Mouse (Mus musculus) left cerebral cortex, postnatal 10 days (tissue): ENCODE results near the gene Ccdc85c. TPM values are rescaled to one million over a fixed set of nuclear protein-coding genes. Genes with fewer than 3 reads are reported as not detected.

Experiments
- DNase-seq, 2 experiments: peaks; one replicate each; pipeline ENCODE4 v3.0.0; 2021 to 2022; ENCODE audit warnings: low spot score in 2 of 2, mixed read lengths in 1 of 2; ENCODE audit errors: extremely low spot score in 1 of 2
- intact Hi-C: fragments of 180-260 bp; cut with DNase I; formaldehyde crosslinking; loops from one replicate; pipeline ENCODE4 v1.15.1; 2025
- total RNA-seq, 2 experiments: library from RNA; stranded (reverse); gene quantifications; 2 replicates each; pipeline ENCODE4 v1.2.3; 2021

Gene Ccdc85c
- total RNA-seq, 2 experiments from 2014 or later, result 58.9 to 59.6 TPM

- DNase-seq, result no peak
- intact Hi-C loops, result loop anchor here (5.0 kb wide), 1 partner anchor 66 kb away; no protein-coding TSS in a partner anchor
Observed at GRCm38 (mm10) chr12:108273466-108274312, 1.5 kb downstream of the Ccdc85c start.

- intact Hi-C loops, result loop anchor here (5.0 kb wide), 1 partner anchor 65 kb away; no protein-coding TSS in a partner anchor
- no peak for DNase-seq
Observed at GRCm38 (mm10) chr12:108272143-108272635, 3.0 kb downstream of the Ccdc85c start.

GRCm38 (mm10) chr12:108271351-108272142, 3.7 kb downstream of the Ccdc85c start:
- intact Hi-C loops, result loop anchor here (5.0 kb wide), 1 partner anchor 64 kb away; no protein-coding TSS in a partner anchor
- DNase-seq, result no peak

GRCm38 (mm10) chr12:108270240-108270919, 4.8 kb downstream of the Ccdc85c start:
- intact Hi-C loops, result loop anchor here (5.0 kb wide), 1 partner anchor 63 kb away; no protein-coding TSS in a partner anchor
- no peak for DNase-seq

- DNase-seq, result no peak
- intact Hi-C loops, result loop anchor here (5.0 kb wide), 2 partner anchors 47 to 62 kb away; no protein-coding TSS in a partner anchor
Observed at GRCm38 (mm10) chr12:108269699-108270098, 5.5 kb downstream of the Ccdc85c start.

- intact Hi-C loops, result loop anchor here (5.0 kb wide), 1 partner anchor 47 kb away; no protein-coding TSS in a partner anchor
Observed at GRCm38 (mm10) chr12:108268970-108269369, 6.3 kb downstream of the Ccdc85c start.

GRCm38 (mm10) chr12:108267653-108268052, 7.6 kb downstream of the Ccdc85c start:
- no peak for DNase-seq
- intact Hi-C loops, result loop anchor here (5.0 kb wide), 1 partner anchor 45 kb away; no protein-coding TSS in a partner anchor

More at GRCm38 (mm10) chr12:108268970-108269369, 6.3 kb downstream of the Ccdc85c start:
- no peak for DNase-seq

- intact Hi-C loops, result loop anchor here (5.0 kb wide), 1 partner anchor 44 kb away; no protein-coding TSS in a partner anchor
- DNase-seq, result peak in 1 of 2 experiments; percentile 77
Observed at GRCm38 (mm10) chr12:108265831-108266619, 9.2 kb downstream of the Ccdc85c start.

- intact Hi-C loops, result loop anchor here (5.0 kb wide), 1 partner anchor 43 kb away; no protein-coding TSS in a partner anchor
- no peak for DNase-seq
Observed at GRCm38 (mm10) chr12:108264918-108265317, 10.3 kb downstream of the Ccdc85c start.

- intact Hi-C loops, result no loop called here
- DNase-seq, result no peak
Observed at GRCm38 (mm10) chr12:108260950-108261349, 14.3 kb downstream of the Ccdc85c start.

- intact Hi-C loops, result no loop called here
- DNase-seq, result no peak
Observed at GRCm38 (mm10) chr12:108259322-108260049, 15.7 kb downstream of the Ccdc85c start.

GRCm38 (mm10) chr12:108256734-108257133, 18.5 kb downstream of the Ccdc85c start:
- intact Hi-C loops, result no loop called here
- no peak for DNase-seq

GRCm38 (mm10) chr12:108255960-108256359, 19.3 kb downstream of the Ccdc85c start:
- DNase-seq, result no peak
- intact Hi-C loops, result no loop called here

GRCm38 (mm10) chr12:108255511-108255919, 19.7 kb downstream of the Ccdc85c start:
- peak; percentile 56 to 68 for DNase-seq
- intact Hi-C loops, result no loop called here

- no peak for DNase-seq
- intact Hi-C loops, result no loop called here
Observed at GRCm38 (mm10) chr12:108253042-108253441, 22.2 kb downstream of the Ccdc85c start.

GRCm38 (mm10) chr12:108251825-108252542, 23.2 kb downstream of the Ccdc85c start:
- DNase-seq, result no peak
- intact Hi-C loops, result no loop called here
